Mouse (Mus musculus) heart, embryonic 16.5 days (tissue): Measurements from ENCODE around the gene 9930104L06Rik. TPM values are rescaled to one million over a fixed set of nuclear protein-coding genes. Genes with fewer than 3 reads are reported as not detected.

Experiments used
- ATAC-seq: fragments of 200-750 bp; cut with Nextera tagmentation; replicated peaks from 2 replicates; pipeline ENCODE4 v1.8.0; 2017; ENCODE audit warnings: moderate number of reproducible peaks; ENCODE audit not compliant: insufficient read depth, low FRiP score; ENCODE audit errors: extremely low read depth
- H3K27ac ChIP-seq: fragments of 300-500 bp; sonication (generic); 2 replicates; pipeline ENCODE4 v1.5.1; 2014; ENCODE audit warnings: mild to moderate bottlenecking, low read length, control low read depth, moderate library complexity
- H3K27me3 ChIP-seq: fragments of 300-500 bp; sonication (generic); 2 replicates; pipeline ENCODE4 v1.6.1; 2014; ENCODE audit warnings: low read length, mixed read lengths; ENCODE audit not compliant: control insufficient read depth, insufficient read depth
- H3K36me3 ChIP-seq: fragments of 300-500 bp; sonication (generic); 2 replicates; pipeline ENCODE4 v1.6.1; 2014; ENCODE audit not compliant: control insufficient read depth, insufficient read depth
- H3K4me1 ChIP-seq: fragments of 300-500 bp; sonication (generic); 2 replicates; pipeline ENCODE4 v1.6.1; 2014; ENCODE audit warnings: low read length, mixed read lengths; ENCODE audit not compliant: control insufficient read depth, insufficient read depth
- H3K4me2 ChIP-seq: fragments of 300-500 bp; sonication (generic); 2 replicates; pipeline ENCODE4 v1.6.1; 2014; ENCODE audit warnings: low read depth, mild to moderate bottlenecking, control low read depth, low read length
- H3K4me3 ChIP-seq: fragments of 300-500 bp; sonication (generic); 2 replicates; pipeline ENCODE4 v1.5.1; 2014; ENCODE audit warnings: mild to moderate bottlenecking, control low read depth, low read length
- H3K9ac ChIP-seq: fragments of 300-500 bp; sonication (generic); 2 replicates; pipeline ENCODE4 v1.6.1; 2014; ENCODE audit warnings: low read length, control low read depth
- H3K9me3 ChIP-seq: fragments of 300-500 bp; sonication (generic); replicated peaks from 2 replicates; pipeline ENCODE4 v1.6.1; 2016; ENCODE audit warnings: low read length; ENCODE audit not compliant: control insufficient read depth
- WGBS: fragments of 180-500 bp; shearing (Covaris S2); extraction: QIAGEN DNeasy Blood & Tissue Kit; methylation state at CpG from one replicate; pipeline ENCODE4 v1.1.7; 2014; 5-methylcytosine and 5-hydroxymethylcytosine counted together
- polyA plus RNA-seq: library from polyadenylated mRNA; unstranded; fragments of >200 nt; fragmentation: Nextera tagmentation; extraction: Ambion mirVana; gene quantifications from 2 replicates; pipeline ENCODE4 v1.2.1, GENCODE M21; 2015

The 9930104L06Rik gene
- polyA plus RNA-seq, 1 experiment from 2014 or later: 8.8 TPM

DNA sequence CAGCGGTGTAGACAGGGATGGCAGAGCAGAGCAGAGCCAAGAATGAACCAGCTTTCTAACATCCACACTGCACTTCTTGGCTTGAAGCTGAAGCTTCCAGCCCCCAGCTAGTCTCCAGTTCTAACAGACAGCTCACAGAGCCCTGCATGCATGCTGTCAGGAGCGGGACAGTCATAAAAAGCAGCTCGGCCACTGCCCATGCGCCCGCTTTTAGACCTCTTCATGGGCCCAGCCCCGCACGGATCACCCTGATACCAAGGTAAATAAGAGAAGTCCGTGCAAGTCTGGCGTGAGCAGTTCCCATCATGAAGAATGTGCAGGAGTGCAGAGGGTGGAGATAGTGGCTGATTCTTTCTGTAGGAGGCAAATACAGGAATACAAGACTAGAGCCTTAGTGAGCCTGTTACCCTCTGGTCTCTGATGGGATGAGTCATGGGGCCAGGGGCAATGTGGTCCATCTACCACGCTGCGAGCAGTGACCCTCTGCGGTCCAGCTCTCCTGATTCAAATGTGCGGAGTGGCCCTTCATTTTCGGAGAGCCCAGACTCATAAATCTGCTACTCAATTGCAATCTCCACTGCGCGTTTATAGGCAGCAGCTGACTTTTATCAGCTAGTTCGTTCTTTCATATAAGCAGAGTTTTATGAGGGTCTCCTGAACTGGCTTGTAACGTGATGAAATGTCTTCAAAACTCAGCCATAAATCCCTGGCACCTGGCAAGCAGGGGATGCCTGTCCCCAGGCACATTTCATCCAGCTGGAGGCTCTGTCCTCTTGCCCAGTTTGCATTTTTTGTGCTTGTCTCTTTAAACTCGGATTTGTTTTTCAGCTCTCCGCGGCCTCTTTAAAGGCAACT lies 13.6 kb downstream of the 9930104L06Rik start:
- Histone ChIP-seq H3K27ac (no peak overlapping the region), H3K9me3 (no peaks in the 10 kb centered on the region), H3K4me2 (no peak overlapping the region), H3K36me3 (no peaks in the 10 kb centered on the region), H3K9ac (no peak overlapping the region), H3K4me1 (no peaks in the 10 kb centered on the region), H3K27me3 (no peaks in the 10 kb centered on the region), H3K4me3 (no peak overlapping the region)
- 0 out of 2 replicates have a peak, but pooled peaks have one; percentile 41 for ATAC-seq
- 65% methylated on average over 21 of the region's 21 CpGs for WGBS

DNA sequence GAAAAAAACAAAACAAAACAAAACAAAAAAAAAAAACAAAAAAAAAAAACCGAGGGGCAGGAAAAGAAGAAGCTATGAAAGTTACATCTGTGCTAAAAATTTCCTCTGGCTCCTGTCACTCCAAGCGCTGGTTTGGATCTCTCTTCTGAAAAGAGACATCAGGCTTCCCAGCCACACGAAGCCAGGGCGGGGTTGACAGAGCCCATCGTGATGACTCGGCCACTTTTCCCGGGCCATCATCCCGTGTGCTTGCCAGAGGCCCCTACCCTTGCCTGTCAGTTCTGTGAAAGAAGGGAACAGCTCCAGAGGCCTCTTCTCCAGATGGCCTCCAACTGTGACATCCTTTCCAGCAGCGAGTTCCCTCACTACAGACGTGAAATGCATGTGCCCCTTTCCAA lies 14.2 kb downstream of the 9930104L06Rik start:
- Histone ChIP-seq H3K27me3 (no peaks in the 10 kb centered on the region), H3K4me1 (no peaks in the 10 kb centered on the region), H3K4me2 (no peak overlapping the region), H3K9ac (no peak overlapping the region), H3K9me3 (no peaks in the 10 kb centered on the region), H3K4me3 (no peak overlapping the region), H3K27ac (no peak overlapping the region), H3K36me3 (no peaks in the 10 kb centered on the region)
- WGBS: 33% methylated on average over 10 of the region's 10 CpGs
- no peak for ATAC-seq

DNA sequence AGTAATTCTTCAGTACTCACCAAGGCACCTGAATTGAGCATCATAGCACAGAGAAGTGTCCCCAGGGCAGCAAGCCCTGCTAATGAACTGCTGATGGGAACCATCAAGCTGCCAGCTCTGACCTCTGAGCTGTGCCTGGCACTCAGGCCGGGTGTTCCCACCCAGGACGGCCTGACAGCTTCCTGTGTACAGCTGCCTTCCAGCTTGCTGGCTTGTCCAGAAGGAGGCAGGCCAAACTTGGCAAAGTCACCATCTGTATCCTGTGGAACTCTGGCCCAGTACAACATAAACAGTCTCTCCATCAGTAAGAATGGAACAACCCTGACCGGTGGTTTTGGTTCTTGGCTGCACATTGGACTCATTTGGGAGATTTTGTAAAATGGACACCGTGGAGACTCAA lies 16.7 kb downstream of the 9930104L06Rik start:
- H3K36me3 ChIP-seq: no peaks in the 10 kb centered on the region
- H3K9ac ChIP-seq: no peak overlapping the region
- no peak for ATAC-seq

DNA sequence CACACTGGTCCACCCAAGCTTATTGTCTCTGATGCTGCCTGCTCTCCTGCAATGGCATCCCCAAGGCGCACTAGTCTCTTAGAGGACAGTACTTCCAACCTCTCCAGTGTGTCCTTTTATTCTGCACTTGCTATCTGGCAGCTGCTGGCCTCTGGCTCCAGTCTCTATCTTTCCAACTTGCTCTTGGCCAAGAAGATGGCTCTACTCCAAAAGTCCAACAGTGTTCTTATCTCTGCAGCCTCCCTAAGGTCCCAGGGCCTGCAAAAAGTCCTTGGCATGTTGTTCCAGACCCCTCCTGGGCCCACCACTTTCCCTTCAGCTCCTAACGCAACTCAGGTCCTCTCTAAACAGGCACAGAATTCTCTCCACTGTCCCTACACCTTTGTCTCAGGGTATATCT lies 20.4 kb downstream of the 9930104L06Rik start:
- no peak overlapping the region for H3K27ac ChIP-seq
- H3K36me3 ChIP-seq: no peaks in the 10 kb centered on the region
- no peak overlapping the region for H3K9ac ChIP-seq
- H3K27me3 ChIP-seq: no peaks in the 10 kb centered on the region
- H3K4me3 ChIP-seq: no peak overlapping the region
- WGBS: 57% methylated on average over 2 of the region's 2 CpGs
- H3K9me3 ChIP-seq: no peaks in the 10 kb centered on the region
- ATAC-seq: no peak
- H3K4me1 ChIP-seq: no peaks in the 10 kb centered on the region
- no peak overlapping the region for H3K4me2 ChIP-seq

More for the DNA sequence above, 16.7 kb downstream of the 9930104L06Rik start:
- Histone ChIP-seq H3K27me3 (no peaks in the 10 kb centered on the region), H3K9me3 (no peaks in the 10 kb centered on the region), H3K4me2 (no peak overlapping the region), H3K27ac (no peak overlapping the region), H3K4me1 (no peaks in the 10 kb centered on the region), H3K4me3 (no peak overlapping the region)
- WGBS: 45% methylated on average over 4 of the region's 4 CpGs

DNA sequence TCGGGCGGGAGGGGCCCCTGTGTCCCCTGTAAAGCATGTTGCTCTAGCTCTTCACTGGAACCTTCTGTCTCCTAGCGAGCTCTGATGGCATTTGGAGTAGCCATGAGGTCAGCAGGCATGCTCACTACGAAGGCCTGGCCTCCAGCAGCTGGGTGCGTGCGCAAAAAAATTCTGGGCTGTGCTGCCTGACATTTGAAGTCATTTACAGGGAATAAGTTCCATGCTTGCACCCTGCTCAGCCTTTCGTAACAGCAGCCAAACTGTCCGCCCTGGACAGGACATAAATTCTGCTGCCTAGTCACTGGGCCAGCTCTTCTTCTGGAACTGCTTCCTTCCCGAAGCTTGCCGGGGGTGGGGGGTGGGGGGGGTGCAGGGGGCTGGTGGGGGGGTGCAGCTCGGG lies 22.2 kb downstream of the 9930104L06Rik start:
- Histone ChIP-seq H3K9me3 (no peaks in the 10 kb centered on the region), H3K9ac (no peak overlapping the region), H3K4me2 (no peak overlapping the region), H3K4me1 (no peaks in the 10 kb centered on the region), H3K27ac (no peak overlapping the region), H3K27me3 (no peaks in the 10 kb centered on the region), H3K4me3 (no peak overlapping the region), H3K36me3 (no peaks in the 10 kb centered on the region)
- WGBS: 59% methylated on average over 11 of the region's 11 CpGs
- no peak for ATAC-seq

DNA sequence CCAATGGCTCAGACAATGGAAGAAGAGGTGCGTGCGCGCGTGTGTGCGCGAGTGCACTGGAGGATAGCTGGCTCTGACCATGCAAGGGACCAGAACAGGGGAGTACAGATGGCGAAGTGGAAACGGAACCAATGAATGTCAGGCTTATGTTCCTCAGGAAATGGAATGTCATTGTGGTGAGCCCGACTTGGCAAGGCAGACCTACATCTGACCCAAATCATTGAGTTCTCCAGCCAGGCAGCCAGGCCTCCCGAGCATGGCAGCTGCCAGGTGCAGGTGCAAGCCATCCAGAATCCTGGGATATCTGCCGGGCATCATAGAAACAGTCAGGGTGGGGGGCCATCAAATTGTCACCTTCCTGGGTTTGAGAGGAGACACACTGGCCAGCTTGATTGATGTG lies 24.1 kb downstream of the 9930104L06Rik start:
- H3K4me1 ChIP-seq: no peaks in the 10 kb centered on the region
- no peak for ATAC-seq
- no peak overlapping the region for H3K9ac ChIP-seq
- H3K9me3 ChIP-seq: no peaks in the 10 kb centered on the region
- no peak overlapping the region for H3K4me3 ChIP-seq
- no peaks in the 10 kb centered on the region for H3K27me3 ChIP-seq
- no peak overlapping the region for H3K4me2 ChIP-seq
- 79% methylated on average over 11 of the region's 11 CpGs for WGBS
- no peak overlapping the region for H3K27ac ChIP-seq
- H3K36me3 ChIP-seq: no peaks in the 10 kb centered on the region

DNA sequence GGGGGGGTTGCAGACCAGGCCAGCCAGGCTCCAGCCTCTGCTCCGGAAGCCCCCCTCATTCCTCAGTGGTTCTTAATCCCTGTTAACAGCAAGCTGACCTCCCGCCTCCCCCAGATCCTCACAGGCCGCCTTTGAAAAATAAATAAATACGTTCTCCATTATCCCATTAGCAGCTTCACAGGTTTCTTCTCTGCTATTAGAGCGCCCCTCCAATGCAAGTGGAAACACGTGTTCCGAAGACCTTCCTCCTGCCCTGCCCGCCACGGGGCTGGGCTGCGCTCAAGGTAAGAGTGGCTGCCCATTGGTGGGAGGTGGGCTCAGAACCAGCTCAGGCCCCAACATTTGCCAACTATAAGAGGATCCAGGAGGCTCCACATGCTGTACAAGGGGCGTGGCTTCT lies 25.7 kb downstream of the 9930104L06Rik start:
- WGBS: 37% methylated on average over 11 of the region's 11 CpGs
- Histone ChIP-seq H3K27me3 (no peaks in the 10 kb centered on the region), H3K36me3 (no peaks in the 10 kb centered on the region), H3K4me3 (no peak overlapping the region), H3K9ac (no peak overlapping the region), H3K4me2 (no peak overlapping the region), H3K9me3 (no peaks in the 10 kb centered on the region), H3K4me1 (no peaks in the 10 kb centered on the region), H3K27ac (no peak overlapping the region)
- ATAC-seq: no peak

DNA sequence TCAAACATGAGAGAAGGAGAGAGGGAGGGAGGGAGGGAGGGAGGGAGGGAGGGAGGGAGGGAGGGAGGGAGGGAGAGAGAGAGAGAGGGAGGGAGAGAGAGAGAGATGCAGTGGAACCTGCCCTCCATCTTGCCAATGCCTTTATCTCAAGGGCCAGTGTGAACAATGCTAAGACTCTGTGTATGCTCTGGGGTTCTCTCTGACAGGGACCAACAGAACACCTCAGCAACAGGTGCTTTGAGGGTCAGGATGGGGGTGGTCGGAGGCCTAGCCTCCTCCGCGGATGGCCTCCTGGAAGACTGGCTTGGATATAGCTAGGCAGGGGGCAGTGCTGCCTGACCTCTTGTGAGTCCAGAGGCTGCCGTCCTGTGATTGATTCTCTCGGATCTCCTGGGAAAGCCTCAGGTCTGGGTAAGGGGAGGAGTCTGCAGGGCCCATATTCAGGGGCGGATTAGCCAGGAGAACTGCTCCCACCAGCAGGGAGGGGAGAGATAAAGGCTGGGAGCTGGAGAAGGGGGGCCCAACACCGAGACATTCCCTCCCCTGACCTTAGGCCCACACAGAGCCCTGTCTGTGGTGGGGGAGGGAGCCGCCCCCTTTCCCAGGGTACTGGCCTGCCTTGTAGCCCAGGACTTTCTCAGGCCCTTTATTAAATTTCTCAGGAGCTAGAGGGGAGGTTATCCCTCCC lies 28.2 kb downstream of the 9930104L06Rik start:
- 20% methylated on average over 8 of the region's 8 CpGs for WGBS
- Histone ChIP-seq H3K4me2 (no peak overlapping the region), H3K36me3 (no peaks in the 10 kb centered on the region), H3K9ac (no peak overlapping the region), H3K4me1 (no peaks in the 10 kb centered on the region), H3K27ac (no peak overlapping the region), H3K9me3 (no peaks in the 10 kb centered on the region), H3K4me3 (no peak overlapping the region), H3K27me3 (no peaks in the 10 kb centered on the region)
- no peak for ATAC-seq

DNA sequence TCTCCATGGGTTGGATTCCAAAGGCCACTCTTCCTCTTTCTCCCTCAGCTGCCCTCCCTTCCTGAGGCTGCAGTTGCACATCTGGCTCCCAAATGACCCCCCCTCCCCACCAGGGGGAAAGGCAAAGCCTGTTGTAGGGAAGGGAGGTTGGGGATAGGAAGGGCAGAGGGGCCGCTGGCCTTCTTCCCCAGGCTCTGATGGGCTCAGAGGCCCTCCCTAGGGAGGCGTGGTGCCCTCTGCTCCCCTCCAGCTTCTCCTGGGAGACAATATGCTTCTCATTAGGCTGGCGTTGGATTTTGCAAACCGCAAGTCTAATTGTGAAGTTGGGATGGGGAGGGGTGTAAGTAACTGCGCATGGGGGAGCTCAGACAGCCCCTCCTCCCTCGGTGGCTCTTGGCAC lies 31.9 kb downstream of the 9930104L06Rik start:
- no peaks in the 10 kb centered on the region for H3K9me3 ChIP-seq
- no peak overlapping the region for H3K9ac ChIP-seq
- no peaks in the 10 kb centered on the region for H3K36me3 ChIP-seq
- 0 out of 2 replicates have a peak, but pooled peaks cover 7% of the 10 kb centered on the region for H3K27me3 ChIP-seq
- no peak overlapping the region for H3K4me2 ChIP-seq
- 56% methylated on average over 6 of the region's 6 CpGs for WGBS
- H3K4me1 ChIP-seq: no peaks in the 10 kb centered on the region
- H3K27ac ChIP-seq: no peak overlapping the region
- no peak for ATAC-seq
- no peak overlapping the region for H3K4me3 ChIP-seq
